Mouse (Mus musculus): ENCODE measurements around the gene Gdf9.

- TF ChIP-seq GATA1 (IDR thresholded peaks at IDR 0.05; ENCODE audit: low read length) (no peak), TAL1 (IDR thresholded peaks at IDR 0.05; ENCODE audit: low read length) (no peak)
These were observed 6.0 kb upstream of the Gdf9 start for GRCm38 (mm10) chr11:53424826-53425225.

Data from erythroblast, embryonic 14.5 days (primary cell).